Mouse (Mus musculus): ENCODE data around the gene Cables2. TPM values are rescaled to one million over a fixed set of nuclear protein-coding genes. Genes with fewer than 3 reads are reported as not detected.

The Cables2 gene
- total RNA-seq (2023), result 10 to 100 TPM; 80.4 to 92.3 TPM

GRCm38 (mm10) chr2:180273394-180274244 is at the start of gene Cables2:
Gene Cables2, minus strand, starts transcription at chr2:180273496.

GRCm38 (mm10) chr2:180289440-180290108 is 16.3 kb upstream of the Cables2 start, which contains the start of gene Rbbp8nl:
Gene Rbbp8nl, minus strand, starts transcription at chr2:180289879.

GRCm38 (mm10) chr2:180257001-180257521 is 16.2 kb downstream of the Cables2 start, which contains the start of gene Rps21:
Gene Rps21, plus strand, starts transcription at chr2:180257377.

GRCm38 (mm10) chr2:180225762-180226378 is 47.4 kb downstream of the Cables2 start, which contains the start of gene Lama5:
Gene Lama5, minus strand, starts transcription at chr2:180225859.

Other genes with a start within 250 kb of the Cables2 start
- gene Lsm14b, start 248.5 kb downstream of the Cables2 start, total RNA-seq (2023), result 10 to 100 TPM; 36.0 to 38.7 TPM
- 100 to 1,000 TPM; 127 to 151 TPM for gene Psma7, start 231.1 kb downstream of the Cables2 start, total RNA-seq (2023)
- 1 to 10 TPM; 7.1 to 8.5 TPM for gene Ss18l1, start 231.0 kb downstream of the Cables2 start, total RNA-seq (2023)
- 10 to 100 TPM; 20.6 to 22.1 TPM for gene Mtg2, start 202.9 kb downstream of the Cables2 start, total RNA-seq (2023)
- gene Hrh3, start 169.0 kb downstream of the Cables2 start, total RNA-seq (2023), result not detected
- 10 to 100 TPM; 41.1 to 43.1 TPM for gene Osbpl2, start 154.2 kb downstream of the Cables2 start, total RNA-seq (2023)
- 100 to 1,000 TPM; 114 to 122 TPM for gene Adrm1, start 102.0 kb downstream of the Cables2 start, total RNA-seq (2023)
- not detected for gene Lama5, start 47.6 kb downstream of the Cables2 start, total RNA-seq (2023)
- gene Rps21, start 16.1 kb downstream of the Cables2 start, total RNA-seq (2023), result 1,000 to 10,000 TPM; 1,793 to 1,897 TPM
- not detected for gene Rbbp8nl, start 16.4 kb upstream of the Cables2 start, total RNA-seq (2023)
- gene Gata5, start 61.2 kb upstream of the Cables2 start, total RNA-seq (2023), result not detected
- gene Slco4a1, start 182.7 kb upstream of the Cables2 start, total RNA-seq (2023), result 10 to 100 TPM in 1 of 2 experiments, 1 to 10 TPM in 1; 9.2 to 20.6 TPM
- gene Ntsr1, start 226.5 kb upstream of the Cables2 start, total RNA-seq (2023), result not detected